Mouse (Mus musculus) cortical plate, adult 2 months (tissue): ENCODE results near the gene Hspa5.

Experiments
- CTCF ChIP-seq: fragments of 200-500 bp; IDR thresholded peaks from 2 replicates; pipeline ENCODE4 v1.5.1; 2011; ENCODE audit warnings: mild to moderate bottlenecking, control low read depth, low read length; ENCODE audit not compliant: insufficient read depth; ENCODE audit errors: extremely low read depth
- POLR2A ChIP-seq: fragments of 200-500 bp; IDR thresholded peaks from 2 replicates; pipeline ENCODE4 v1.6.1; 2011; ENCODE audit warnings: mild to moderate bottlenecking, low read length, control low read depth; ENCODE audit not compliant: insufficient read depth; ENCODE audit errors: extremely low read depth

- TF ChIP-seq POLR2A (no peak), CTCF (no peak)
Observed at GRCm38 (mm10) chr2:34770951-34771350, 819 bp upstream of the Hspa5 start.
